Mouse (Mus musculus) liver, embryonic 14.5 days (tissue): ENCODE results near the gene Prps1.

Experiments used
- CTCF ChIP-seq: IDR thresholded peaks from 2 replicates; pipeline ENCODE4 v1.5.1; 2016; ENCODE audit warnings: antibody characterized with exemption, low read depth, control low read depth
- EP300 ChIP-seq: IDR thresholded peaks from 2 replicates; pipeline ENCODE4 v1.6.1; 2016; ENCODE audit warnings: antibody characterized with exemption, low read depth

DNA sequence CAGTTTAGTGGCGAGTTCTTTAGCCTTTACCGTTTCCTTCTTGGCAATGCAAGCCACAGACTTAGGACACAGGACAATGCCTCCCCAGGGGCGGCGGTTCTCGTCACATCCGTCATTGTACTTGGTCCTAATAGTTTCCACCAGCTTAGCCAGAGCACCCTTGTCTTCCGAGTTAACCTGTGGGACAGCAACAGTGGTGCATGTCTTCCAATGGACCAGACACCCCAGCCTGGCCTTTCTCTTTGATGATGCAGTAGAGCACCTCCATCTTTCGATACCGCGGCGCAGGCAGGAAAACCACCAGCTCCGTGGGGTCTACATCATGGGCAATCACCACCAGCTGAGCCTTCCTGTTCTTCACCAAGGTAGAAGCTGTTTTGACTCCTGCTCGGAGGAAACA, 10.9 kb upstream of the Prps1 start:
- TF ChIP-seq CTCF (no peak), EP300 (no peak)
